Mouse (Mus musculus): ENCODE data around the gene Ubtd2.

GRCm38 (mm10) chr11:32547391-32547947 is 92.3 kb downstream of the Ubtd2 start:
- TF ChIP-seq CTCF (IDR thresholded peaks at IDR 0.05; ENCODE audit: insufficient read depth, low read depth, low read length) (no peak), POLR2A (IDR thresholded peaks at IDR 0.05; ENCODE audit: insufficient read depth, low read depth, low read length) (no peak)
